Mouse (Mus musculus): Measurements from ENCODE around the gene Ly6g5c.
"Not testable (repeated sequence)": the region's sequence is repeated elsewhere in the genome, so short reads cannot be mapped to it uniquely, and the experiment has no call there.

The Ly6g5c gene

DNA sequence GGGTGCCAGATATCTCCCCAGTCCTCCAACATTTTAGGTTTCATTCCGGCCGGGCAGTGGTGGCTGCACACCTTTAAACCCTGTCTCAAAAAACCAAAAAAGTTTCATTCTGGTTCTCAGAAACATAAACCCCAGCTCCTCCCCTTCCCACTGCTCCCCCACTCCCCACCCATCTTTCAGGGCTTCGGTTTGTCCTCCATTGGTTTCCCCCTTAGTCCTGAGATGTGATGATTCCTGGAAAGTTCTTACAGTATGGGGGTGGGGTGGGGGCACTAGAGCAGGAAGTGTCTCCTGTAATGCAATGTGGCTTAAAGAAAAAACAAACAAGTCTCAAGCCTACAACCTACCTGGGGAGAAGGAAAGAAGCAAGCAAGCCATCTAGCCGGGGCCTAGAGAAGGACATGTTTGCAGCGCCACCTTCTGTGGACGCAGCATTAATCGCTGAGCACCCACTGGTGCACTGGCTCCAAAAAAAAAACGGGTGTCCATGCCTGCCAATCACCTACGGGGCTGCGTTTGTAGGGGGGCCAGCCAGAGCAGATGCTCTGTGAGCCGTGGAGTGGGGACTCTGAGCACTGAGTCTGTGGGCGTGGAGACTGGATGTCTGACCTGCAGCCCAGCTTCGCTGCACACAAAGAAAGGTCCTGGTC, 2.2 kb upstream of the Ly6g5c start:
- peak; percentile 34; the same call in 1 of the 2 replicates for ATAC-seq (ENCODE audit: insufficient number of reproducible peaks, low FRiP score, low TSS enrichment)

- ATAC-seq (ENCODE audit: insufficient number of reproducible peaks, low FRiP score, low TSS enrichment), result no peak
Measured at GRCm38 (mm10) chr17:35106522-35106921, 1.6 kb upstream of the Ly6g5c start.

DNA sequence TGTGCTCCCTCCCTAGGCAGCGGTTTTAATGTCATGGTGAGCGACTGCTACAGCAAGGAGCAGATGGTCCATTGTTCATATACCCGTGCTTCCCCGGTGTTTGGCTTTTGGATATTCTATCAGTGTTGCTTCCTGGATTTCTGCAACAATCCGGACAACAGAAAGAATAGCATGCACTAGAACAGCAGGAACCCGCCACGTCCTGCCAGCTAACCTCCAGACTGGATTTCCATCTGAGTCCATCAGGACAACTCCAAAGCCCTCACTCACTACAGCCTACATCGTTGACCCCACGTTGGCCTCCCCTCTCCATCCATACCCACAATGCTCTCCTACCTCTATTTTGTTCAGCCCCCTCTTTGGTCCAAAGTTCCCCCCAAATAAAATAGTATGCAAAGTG, 3.7 kb downstream of the Ly6g5c start:
- no peak for ATAC-seq (ENCODE audit: insufficient number of reproducible peaks, low FRiP score, low TSS enrichment)

GRCm38 (mm10) chr17:35115046-35116019, 7.3 kb downstream of the Ly6g5c start, which contains the start of gene Ly6g5b:
Ly6g5b (minus strand) TSS chr17:35115428.
- ATAC-seq (ENCODE audit: insufficient number of reproducible peaks, low FRiP score, low TSS enrichment), result no peak

GRCm38 (mm10) chr17:35120745-35121142, 12.7 kb downstream of the Ly6g5c start:
- ATAC-seq (ENCODE audit: insufficient number of reproducible peaks, low FRiP score, low TSS enrichment), result peak; percentile 29; the same call in 1 of the 2 replicates

DNA sequence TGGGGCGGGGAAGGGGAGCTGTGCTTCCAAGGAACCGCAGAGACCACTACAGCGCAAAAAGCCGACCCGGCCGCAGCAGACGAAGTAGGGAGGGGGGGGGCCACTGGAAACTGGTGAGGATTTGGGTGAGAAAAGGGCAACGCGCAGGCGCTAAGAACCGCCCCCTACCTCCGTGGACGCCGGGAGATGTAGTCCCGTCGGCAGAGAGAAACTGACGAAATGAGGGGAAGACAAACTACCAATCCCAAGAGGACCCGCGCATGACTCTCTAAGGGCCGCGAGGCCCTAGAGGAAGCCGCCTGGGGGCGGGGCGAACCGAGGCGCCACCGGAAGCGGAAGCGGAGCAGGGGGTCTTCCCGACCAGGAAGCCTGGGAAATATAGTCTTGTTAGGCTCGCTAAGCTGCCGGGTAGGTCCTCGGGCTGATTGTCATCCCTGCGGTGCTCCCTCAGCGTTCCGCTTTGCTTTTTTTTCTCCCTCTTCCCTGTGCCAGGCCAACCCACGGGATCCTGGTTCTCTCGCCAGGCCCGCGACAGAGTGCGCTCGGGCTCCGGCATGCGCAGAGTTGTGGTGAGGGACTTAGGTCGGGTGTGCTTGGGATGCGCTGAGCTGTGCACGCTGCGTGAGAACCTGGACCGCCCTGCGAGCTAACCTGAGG, 13.2 kb downstream of the Ly6g5c start, which contains the start of gene Gpank1:
Gpank1 (plus strand) TSS at position 313 of the 657 bp plus-strand sequence.
- ATAC-seq (ENCODE audit: insufficient number of reproducible peaks, low FRiP score, low TSS enrichment), result peak; percentile 91

GRCm38 (mm10) chr17:35121871-35122303, 13.8 kb downstream of the Ly6g5c start, which contains the start of gene Csnk2b:
Csnk2b (minus strand) TSS chr17:35122053.
- ATAC-seq (ENCODE audit: insufficient number of reproducible peaks, low FRiP score, low TSS enrichment), result peak; percentile 7; the same call in 1 of the 2 replicates

DNA sequence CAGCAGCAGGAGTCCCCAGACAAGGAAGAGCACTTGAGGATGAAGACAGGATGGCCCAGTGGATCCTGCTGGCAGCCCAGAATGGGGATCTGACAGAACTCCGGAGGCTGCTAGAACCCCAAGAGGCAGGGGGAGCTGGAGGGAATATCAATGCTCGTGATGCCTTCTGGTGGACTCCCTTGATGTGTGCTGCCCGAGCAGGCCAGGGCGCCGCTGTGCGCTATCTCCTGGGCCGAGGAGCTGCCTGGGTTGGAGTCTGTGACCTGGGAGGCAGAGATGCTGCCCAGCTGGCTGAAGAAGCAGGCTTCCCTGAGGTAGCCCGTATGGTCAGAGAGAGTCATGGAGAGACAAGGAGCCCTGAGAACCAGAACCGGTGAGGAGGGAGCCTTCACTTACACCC, 15.2 kb downstream of the Ly6g5c start:
- ATAC-seq (ENCODE audit: insufficient number of reproducible peaks, low FRiP score, low TSS enrichment), result not testable (repeated sequence)

- not testable (repeated sequence) for ATAC-seq (ENCODE audit: insufficient number of reproducible peaks, low FRiP score, low TSS enrichment)
Measured at GRCm38 (mm10) chr17:35124261-35124896, 16.3 kb downstream of the Ly6g5c start.

DNA sequence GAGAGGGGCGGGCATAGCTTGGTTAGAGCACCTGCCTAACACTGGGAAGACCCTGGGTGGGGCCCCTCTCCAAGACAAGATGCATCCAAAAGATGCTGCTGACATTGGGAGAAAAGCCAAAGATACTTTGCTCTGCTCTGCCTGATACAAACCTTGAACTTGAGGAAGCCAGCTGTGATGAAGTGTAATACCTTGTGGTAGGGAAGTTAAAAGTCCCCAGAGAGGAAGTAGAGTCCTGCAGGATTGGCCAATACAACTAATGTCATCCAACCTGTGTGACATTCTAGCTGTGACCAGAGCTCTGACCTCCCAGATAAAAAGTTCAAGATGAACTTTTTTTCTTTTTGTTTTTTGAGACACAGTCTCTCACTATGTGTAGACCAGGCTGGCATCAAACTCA, 17.0 kb downstream of the Ly6g5c start:
- no peak for ATAC-seq (ENCODE audit: insufficient number of reproducible peaks, low FRiP score, low TSS enrichment)

- no peak for ATAC-seq (ENCODE audit: insufficient number of reproducible peaks, low FRiP score, low TSS enrichment)
Measured at GRCm38 (mm10) chr17:35125578-35125977, 17.5 kb downstream of the Ly6g5c start.

- no peak; the same call in 1 of the 2 replicates for ATAC-seq (ENCODE audit: insufficient number of reproducible peaks, low FRiP score, low TSS enrichment)
Measured at GRCm38 (mm10) chr17:35126206-35126611, 18.1 kb downstream of the Ly6g5c start, which contains the start of gene D17H6S53E. D17H6S53E (plus strand) TSS chr17:35126373.

DNA sequence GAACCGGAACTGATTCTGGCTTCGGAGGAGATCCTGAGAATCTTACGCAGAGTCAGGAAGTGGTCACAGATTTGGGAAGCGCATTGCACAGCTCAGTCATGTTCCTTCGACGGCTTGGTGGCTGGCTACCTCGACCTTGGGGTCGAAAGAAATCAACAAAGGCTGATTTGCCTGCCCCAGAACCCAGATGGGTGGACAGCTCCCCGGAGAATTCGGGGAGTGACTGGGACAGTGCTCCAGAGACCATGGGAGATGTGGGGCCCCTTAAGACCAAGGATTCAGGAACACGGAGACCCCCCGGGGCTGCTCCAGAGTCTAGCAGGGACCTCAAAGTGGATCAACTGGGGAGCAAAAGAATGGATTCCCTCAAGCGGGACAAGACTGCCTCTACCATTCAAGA, 18.9 kb downstream of the Ly6g5c start:
- ATAC-seq (ENCODE audit: insufficient number of reproducible peaks, low FRiP score, low TSS enrichment), result no peak

- no peak for ATAC-seq (ENCODE audit: insufficient number of reproducible peaks, low FRiP score, low TSS enrichment)
Measured at GRCm38 (mm10) chr17:35128996-35129395, 20.9 kb downstream of the Ly6g5c start.

DNA sequence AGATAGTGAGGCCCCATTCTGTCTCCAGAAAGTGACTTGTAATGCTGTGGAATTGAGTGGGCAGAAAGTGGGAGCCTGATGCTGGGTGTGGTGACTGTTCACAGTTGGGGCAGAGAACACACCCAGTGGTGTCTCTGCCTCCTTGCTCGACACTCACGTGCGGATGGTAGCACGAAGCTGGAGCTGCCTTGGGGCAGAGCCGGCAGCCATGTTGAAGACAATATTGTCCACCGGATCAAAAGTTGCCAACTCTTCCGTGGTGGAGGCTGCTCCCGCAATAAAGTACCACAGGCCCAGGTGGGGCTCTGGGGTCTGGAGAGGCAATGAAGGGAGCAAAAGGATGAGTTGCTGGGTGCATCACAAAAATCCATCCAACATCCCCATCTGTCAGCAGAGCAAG, 23.0 kb downstream of the Ly6g5c start:
- ATAC-seq (ENCODE audit: insufficient number of reproducible peaks, low FRiP score, low TSS enrichment), result no peak

DNA sequence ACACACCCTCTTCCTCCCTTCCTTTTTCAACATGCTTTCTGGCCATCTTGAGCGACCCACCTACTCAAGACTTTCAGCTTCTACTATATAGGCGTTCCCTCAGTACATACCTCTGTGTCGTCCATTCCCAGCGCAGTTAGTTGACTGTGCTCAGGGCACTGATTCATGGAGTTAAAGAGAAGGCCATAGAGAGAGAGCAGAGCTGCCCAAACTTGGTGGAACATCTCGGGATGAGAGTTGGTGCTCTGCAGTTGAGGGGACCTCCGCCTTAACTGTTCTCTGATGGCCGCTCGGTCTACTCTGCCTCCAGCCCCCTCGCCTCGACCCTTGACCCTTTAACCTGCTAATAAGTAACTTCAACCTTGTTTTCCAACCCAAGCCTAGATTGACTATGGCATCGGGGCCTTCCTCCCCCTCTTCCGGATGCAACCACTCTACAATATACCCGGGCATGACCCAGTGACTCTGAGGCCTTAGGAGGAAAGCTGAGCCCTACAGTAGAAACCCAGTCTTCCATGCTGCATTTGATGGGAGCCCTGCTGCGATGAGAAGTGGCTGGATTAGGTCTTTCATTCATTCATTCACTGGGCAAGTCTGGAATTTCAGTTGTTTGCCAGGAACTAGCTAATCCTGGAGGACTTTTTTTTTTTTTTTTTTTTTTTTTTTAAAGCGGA, 23.6 kb downstream of the Ly6g5c start, which contains the start of gene Apom:
Apom (minus strand) TSS at position 551 of the 674 bp plus-strand sequence.
- no peak for ATAC-seq (ENCODE audit: insufficient number of reproducible peaks, low FRiP score, low TSS enrichment)

DNA sequence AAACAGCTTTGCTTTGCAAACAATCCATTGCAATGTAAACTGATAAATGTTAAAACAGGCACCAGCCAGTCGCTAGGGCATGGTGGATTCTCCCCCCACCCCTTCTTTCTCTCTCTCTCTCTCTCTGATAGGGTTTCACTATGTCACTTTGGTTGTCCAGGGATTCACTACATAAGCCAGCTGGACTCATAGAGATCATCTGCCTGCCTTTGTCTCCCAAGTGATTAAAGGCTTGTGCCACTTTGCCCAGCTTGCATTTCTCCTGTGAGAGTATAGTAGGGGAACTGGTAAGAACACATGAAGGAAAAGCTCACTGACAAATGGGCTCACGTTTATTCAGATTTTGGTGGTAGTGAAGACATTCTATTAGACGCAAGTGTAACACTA, 24.1 kb downstream of the Ly6g5c start:
- no peak for ATAC-seq (ENCODE audit: insufficient number of reproducible peaks, low FRiP score, low TSS enrichment)

GRCm38 (mm10) chr17:35133517-35133916, 25.4 kb downstream of the Ly6g5c start:
- no peak for ATAC-seq (ENCODE audit: insufficient number of reproducible peaks, low FRiP score, low TSS enrichment)

Data from cerebellum, adult (tissue).